Mouse (Mus musculus) urinary bladder, postnatal 25 days (tissue): ENCODE data around the gene Slc25a43.
"Not testable (repeated sequence)": the region's sequence is repeated elsewhere in the genome, so short reads cannot be mapped to it uniquely, and the experiment has no call there.

Experiments used
- DNase-seq: peaks from one replicate; pipeline ENCODE4 v3.0.0; 2022; ENCODE audit warnings: low spot score

Slc25a43 gene

DNA sequence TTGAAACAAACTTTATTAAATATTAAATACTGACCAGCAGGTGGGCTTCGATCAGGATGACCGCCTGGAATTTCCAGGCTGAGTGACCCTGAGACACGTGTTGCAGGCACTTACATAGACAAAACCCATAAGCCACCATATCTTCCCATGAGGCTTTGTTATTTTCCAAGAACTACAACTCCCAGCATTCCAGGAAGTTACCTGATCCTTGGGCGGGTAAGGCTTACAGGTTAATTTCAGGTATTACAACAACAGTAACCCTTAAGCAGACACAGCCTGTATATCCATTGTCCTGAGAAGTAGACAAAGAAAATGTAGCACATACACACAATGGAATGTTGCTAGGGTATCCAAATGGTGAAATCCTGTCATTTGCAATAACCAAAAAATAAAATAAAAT lies 45.9 kb downstream of the Slc25a43 start:
- no peak for DNase-seq

DNA sequence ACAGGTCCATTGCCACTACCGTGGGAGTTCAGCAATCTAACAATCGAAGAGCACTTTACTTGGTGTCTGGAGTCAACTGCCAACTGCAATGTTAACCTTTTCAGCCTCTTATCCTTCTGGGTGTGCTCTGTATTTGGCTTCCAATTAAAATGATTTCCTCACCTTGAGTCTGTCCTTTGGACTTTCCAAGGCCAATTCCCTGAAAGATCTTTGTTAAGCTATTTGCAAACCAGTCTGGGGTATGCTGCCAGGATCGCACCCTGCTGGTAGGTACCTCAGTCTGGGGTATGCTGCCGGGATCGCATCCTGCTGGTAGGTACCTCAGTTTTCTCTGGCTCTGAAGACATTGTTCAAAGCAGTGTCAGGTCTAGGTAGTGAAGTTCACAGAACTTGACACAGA lies 51.1 kb downstream of the Slc25a43 start:
- DNase-seq: no peak

DNA sequence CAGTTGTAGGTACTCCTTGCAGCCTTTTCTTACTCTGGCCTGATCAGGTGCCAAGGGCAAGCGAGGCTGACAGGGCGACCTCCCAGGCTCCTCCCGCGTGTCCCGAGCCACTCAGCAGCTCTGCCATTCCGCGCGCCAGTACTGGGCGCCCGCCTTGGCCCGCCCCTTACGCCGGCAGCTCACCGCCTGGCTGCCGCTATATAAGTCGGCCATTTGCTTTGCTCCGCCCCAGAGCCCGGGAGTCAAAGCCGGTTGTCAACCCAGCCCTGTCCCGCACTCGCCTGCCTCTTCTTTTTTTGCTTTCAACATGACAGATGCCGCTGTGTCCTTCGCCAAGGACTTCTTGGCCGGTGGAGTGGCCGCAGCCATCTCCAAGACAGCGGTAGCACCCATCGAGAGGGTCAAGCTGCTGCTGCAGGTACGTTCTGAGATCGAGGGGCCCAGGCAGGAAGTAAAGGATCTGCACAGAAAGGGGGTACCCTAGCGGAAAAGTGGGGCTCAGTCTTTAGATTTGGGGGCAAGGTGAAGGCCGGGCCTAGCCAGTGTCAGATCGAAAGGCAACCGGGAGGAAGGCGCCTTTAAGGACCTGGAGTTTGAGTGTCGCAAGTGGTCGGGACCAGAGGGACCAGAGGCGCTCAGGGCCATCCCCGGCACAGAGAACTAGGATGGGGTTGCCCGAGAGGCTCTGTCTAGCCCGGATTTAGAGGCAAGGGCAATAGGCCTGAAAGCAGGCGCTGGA lies 52.1 kb downstream of the Slc25a43 start, which contains the start of gene Slc25a5:
Gene Slc25a5, plus strand, starts transcription at position 228 of the 739 bp plus-strand sequence.
- peak; percentile 66 for DNase-seq

DNA sequence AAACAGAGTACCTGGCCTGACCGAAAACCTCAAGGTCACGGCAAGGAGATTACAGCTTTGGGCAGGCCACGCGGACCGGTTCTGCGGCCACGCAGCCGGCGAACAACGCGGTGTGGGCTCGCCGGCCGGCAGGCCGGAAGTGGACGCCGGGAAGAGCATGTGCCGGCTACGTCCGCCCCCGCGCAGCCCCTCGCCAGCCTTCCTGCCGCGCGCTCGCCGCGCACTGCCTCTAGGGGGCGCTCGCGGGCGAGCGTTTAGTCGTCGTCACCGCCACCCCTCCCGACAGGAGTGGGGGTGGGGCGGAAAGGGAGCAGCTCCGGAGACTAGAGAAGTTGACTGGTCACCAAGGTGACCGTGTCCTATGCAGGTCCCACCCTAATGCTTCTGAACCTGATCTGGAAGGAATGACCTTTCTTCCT lies 52.7 kb downstream of the Slc25a43 start:
- DNase-seq: peak; percentile 76

DNA sequence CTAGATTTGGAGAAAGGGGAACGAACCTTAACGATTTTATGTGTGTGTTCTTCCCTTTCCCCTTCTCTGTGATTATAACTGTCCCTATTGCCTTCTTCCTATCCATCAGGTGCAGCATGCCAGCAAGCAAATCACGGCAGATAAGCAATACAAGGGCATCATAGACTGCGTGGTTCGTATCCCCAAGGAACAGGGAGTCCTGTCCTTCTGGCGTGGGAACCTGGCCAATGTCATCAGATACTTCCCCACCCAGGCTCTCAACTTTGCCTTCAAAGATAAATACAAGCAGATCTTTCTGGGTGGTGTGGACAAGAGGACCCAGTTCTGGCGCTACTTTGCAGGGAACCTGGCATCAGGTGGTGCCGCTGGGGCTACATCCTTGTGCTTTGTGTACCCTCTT lies 53.3 kb downstream of the Slc25a43 start:
- not testable (repeated sequence) for DNase-seq

DNA sequence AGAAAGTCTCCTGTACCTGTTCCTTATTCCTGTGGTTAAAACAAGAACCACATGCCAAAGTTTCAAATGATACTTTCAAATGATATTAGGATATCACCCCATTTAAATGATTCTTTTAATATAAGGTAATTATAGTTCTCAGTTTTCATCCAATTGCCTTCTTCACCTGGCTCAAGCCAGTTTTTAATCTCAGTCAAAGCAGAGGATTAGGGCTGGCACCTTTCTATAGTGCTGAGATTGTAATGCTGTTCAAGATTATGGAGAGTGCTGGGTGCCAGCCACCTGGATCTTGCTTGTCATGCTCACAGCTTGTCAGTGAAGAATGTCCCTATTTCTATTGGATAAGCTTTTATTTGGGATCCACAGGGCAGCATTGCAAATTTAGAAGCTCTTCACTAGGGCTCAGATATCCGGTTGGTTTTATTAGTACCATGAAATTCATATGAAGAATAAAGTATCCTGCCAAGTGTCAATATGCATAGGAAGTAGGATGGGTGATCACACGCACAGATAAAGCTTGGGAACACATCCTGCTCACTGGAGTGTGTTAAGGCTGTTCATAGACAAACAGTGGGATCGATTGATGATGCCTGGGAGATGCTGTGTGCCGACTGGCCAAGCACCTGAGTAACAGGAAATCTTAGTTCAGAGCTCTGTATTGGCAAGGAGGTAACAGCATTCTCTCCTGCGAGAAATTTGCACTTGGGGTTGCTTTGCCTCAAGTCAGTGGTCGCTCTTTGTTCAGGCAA lies 55.8 kb downstream of the Slc25a43 start:
- DNase-seq: no peak

DNA sequence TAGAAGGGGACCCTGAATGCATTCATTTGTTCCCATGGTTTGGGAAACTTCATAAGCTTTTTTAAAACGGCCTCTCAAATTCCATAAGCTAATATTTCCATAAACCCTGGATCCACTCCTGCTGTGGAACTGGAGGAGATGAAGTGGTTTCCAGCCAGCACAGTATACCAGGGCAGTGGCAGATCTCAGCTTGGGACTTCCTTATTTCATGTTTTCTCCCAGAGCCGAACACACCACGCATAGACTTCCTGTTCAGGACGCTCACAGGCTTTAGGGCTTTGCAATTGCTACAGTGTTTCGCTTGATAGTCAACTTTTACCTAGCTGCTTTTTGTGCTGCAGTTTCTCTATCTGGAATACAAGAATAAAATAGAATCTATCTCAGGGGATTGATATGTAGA lies 59.7 kb downstream of the Slc25a43 start:
- no peak for DNase-seq

DNA sequence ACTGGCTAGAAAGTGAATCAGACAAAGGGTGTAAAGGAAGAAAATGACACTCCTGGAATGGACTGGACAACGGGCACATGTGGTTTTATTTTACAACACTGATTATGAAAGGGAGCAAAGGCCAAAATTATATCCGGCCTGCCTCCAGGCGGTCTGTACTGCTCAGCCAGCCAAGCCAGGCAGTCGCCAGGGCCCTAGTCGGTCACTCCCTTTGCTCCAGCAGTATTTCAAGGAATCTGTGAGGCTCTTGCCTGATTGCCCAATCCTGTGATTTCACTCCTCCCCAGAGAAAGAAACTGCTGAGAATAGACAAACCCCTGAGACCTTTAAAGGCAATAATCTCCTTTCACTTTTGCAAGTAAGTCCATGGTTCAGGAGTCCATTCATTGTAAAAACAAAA lies 60.7 kb downstream of the Slc25a43 start:
- DNase-seq: no peak

DNA sequence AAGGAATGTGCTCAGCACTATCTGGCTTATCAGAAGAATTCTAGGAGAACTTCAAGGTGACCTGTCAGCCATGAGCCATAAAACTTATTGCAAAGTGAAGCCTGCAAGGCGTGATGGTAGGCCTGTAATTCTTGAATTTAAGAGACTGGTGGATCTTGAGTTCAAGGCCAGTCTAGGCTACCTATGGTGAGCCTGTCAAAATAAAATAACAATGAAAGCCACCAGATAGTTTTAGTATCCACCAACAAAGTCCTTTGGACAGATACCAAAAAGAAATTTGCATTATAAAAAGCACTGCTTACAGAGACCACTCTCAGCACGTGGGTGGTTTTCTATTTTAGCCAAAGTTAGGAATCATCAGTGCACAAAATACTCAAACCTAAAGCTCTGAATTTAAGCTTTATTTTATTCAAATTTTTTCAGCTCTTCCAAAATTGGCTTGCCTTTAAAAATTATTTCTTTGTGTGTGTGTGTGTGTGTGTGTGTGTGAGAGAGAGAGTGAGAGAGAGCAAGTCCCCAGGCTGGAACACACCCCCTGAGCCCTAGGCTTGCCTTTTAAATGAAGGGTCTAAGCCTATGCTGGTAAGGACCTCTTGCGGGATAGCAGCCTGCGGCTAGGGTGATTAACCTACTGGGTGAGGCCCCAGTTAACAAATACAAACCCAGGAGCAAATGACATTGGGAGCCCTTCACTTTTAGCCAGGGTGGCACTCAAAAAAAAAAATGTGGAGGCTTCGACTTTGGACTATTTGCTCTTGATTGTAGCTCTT lies 62.2 kb downstream of the Slc25a43 start:
- DNase-seq: no peak

DNA sequence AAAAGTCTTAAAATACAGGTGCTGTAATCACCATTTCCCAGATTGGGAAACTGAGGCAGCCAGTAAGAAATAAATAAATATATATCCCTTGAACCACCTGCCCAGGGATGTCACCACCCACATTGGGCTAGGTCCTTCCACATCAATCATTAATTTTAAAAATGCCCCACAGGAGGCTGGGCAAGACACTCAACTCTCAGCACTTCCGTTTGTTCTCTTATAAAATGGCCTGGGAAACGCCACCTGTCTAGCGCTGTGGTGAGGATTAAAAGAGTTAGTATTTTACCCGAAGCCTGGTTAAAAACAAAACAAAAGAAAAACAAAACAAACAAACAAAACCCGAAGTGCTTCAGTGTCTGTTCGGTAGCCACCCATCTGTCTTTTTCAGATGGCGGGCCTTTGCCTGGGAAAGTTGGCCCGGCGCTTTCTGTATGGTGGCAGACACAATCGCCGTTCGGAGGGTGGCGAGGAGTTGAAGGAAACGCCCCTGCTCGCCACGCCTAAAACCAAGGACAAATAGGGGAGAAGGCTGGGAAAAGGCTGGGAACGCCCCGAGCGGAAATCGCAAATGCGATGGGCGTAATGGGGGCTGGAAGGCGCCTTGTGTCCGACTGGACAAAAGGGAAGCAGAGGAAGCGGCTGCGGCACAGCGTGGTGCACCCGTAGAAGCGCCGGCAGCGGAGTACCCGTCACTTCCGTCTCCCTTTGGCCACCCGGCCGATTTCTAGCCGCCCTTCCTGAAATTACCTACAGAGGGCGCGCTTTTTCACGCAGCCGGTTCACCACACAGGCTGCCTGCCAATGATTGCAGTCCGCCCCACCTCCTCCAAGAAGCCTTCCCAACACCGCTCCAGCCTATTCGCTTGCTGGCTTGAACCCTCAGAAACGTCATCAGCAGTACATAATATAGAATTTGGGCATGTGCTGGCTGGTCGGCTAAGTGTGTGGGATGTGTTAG lies 64.2 kb downstream of the Slc25a43 start:
- DNase-seq: peak; percentile 68

DNA sequence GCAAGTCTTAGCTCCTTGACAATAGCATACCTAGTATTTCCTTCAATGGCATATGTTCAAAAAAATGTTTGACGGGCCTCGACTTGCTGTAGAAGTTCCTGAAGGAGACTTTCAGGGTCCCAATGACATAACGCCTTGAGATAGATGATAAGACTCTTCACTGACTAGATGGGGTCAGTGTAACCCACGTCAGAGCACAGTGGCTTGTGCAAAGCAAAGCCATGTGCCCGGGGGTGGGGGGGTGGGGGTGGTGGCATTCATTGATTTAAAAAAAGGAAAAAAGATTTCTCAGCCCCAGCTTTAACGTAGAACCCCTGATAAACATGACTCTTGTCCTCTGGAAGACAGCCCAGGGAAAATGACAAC lies 64.8 kb downstream of the Slc25a43 start:
- DNase-seq: no peak

DNA sequence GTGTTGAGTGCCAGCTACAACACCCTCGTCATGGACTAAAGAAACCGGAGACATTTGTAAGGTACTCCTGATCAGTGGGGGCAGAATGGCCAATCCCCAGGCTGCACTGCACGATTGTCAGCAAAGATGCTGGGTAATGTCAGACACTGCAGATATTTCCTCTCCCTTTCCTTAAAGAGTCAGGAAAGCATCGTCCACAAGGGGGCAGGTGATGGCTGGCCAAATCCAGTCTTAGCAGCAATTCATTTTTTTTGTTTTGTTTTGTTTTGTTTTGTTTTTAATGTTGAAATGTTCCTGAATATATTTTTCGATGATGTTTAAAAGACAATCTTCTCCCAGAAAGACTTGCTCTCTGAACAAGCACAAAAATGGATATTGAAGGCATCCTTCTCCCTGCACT lies 67.9 kb downstream of the Slc25a43 start:
- DNase-seq: no peak

DNA sequence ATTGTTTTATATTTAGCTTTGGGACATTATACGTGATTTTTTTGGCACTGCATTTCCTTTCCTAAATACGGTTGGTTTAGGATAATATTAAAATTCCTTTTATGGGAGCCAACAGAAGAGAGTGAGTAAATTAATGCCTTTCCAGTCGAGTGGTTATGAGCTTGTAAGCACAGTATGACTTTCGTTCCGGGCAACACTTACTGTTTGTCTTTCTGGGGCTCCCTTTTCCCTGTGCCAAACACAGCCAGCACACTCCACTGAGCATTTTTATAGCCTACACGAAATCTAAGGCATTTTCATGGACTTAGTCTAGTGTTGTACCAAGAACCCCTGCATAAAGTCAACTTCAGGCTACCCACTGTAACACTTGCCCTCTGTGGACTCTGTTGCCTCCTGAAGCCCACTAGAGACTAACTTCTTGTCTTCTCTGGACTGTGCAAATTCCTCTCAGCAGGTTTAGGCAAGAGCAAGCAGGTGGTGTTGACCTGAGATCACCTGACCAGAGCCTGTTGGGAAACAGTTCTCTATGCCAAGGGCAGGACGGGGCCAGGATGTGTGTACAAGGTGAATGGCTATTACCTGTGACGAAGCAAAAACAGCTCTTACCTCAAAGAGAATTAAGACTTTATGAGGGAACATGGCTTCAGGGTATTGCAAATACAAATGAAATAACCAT lies 70.8 kb downstream of the Slc25a43 start:
- DNase-seq: no peak

DNA sequence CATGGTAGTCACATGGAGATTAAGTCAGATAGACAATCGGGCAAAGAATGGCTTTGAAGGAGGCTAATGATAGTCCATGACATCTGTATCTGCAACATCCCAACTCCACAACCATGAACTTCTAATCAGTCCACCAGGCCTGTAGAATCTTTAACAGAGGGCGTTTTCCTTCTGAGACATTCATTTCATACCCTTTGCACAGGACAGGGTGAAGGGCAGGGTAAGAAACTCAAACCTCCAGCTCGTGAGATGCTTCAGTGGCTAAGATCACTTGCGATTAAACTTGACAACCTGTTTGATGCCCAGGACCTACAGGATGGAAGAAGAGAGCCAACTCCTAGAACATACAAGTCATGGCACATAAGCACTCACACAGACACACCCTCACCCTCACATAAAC lies 71.6 kb downstream of the Slc25a43 start:
- no peak for DNase-seq

DNA sequence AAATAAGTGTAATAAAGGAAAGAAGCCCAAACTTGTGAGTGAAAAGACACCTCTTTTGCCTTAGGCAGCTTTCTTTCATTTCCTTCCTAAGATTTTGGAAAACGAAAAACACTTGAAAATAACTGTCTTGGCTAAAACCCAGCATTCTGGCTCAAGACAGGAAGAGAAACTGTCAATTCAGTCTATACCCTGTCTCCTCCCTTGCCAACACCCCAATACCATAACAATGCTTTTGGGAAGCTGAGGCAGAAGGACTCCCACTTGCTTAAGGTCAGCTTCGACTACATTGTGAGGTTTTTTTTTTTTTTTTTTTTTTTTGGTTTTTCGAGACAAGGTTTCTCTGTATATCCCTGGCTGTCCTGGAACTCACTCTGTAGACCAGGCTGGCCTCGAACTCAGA lies 72.0 kb downstream of the Slc25a43 start:
- no peak for DNase-seq

DNA sequence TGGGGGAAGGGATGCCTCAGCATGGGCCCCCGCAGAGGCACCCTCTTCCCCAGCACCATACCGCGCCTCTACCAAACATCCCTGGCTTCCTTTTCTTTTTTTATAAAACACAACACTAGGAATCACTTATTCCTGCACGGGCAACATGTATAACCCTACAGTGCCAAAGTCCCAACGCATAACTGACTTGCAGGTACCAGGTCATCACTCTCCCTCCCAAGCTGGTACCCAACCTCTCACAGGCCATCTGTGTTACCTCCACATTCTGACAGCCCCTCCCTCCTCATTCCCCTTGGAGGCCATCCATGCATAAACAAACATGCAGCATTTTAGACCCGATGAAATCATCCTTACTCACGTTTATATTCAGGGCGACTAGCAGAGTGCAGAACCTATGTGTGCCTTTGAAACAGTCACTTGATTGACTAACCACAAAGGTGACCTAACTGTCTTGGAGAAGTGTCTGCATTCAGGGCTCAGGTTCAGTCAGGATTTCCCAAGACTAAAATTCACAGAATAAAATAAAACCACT lies 73.0 kb downstream of the Slc25a43 start:
- DNase-seq: no peak

DNA sequence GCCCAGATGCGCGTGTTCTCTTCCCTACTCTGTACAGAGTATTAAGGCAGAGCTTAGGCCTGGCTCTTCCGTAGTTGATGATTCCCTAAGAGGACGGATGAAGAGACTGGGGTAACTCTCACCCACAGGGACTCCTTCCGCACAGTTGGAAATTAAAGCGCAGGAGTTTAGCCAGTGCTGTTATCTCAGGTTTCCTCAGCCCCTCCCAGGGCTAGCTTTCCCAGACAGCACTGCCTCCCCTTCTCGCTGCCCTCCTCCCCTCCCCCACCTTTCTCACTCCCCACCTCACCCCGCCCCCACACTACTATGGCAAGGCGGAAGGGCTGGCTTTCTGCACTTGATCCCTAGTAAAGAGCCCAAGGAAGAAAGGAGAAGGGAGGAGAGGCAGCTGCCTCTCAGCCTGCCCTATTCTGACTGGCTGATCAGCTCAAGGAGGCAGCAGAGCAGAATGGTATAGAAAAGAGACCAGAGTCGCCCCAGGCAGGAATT lies 73.5 kb downstream of the Slc25a43 start:
- no peak for DNase-seq

DNA sequence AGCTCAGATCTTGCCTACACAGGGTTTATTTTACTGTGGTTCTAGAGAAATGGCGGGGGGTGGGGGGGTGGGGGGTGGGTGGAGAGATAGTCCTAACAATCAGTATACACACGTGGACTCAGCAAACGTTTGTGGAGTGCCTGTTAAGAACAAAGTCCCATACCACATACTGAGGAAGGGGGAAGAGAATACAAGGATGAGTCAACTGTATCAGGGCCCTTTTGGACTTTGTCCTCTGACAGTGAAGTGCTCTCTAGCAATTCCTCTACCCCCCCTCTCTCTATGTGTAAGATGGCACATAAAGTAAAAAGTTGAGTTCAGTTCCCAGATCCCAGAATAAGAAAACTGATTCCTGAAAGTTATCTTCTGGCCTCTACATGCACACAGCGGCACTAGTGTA lies 76.1 kb downstream of the Slc25a43 start:
- no peak for DNase-seq

DNA sequence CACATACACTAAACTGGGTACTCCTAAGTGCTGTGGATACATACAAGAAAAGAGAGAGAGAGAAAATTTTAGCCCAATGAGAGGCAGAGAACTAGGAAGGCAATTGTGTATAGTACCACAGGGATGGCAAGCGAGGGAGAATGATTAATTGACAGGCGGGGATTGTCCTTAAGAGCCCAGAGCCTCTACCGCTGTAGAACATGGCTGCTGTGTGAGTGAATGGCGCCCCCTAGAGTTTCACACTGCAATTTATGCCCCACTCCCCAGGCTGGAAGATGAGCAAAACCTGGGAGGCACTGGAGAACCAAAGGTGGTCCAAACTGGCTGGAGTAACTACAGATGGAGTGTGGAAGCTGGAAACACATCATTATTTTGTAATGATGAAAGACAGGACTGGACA lies 76.7 kb downstream of the Slc25a43 start:
- no peak for DNase-seq

DNA sequence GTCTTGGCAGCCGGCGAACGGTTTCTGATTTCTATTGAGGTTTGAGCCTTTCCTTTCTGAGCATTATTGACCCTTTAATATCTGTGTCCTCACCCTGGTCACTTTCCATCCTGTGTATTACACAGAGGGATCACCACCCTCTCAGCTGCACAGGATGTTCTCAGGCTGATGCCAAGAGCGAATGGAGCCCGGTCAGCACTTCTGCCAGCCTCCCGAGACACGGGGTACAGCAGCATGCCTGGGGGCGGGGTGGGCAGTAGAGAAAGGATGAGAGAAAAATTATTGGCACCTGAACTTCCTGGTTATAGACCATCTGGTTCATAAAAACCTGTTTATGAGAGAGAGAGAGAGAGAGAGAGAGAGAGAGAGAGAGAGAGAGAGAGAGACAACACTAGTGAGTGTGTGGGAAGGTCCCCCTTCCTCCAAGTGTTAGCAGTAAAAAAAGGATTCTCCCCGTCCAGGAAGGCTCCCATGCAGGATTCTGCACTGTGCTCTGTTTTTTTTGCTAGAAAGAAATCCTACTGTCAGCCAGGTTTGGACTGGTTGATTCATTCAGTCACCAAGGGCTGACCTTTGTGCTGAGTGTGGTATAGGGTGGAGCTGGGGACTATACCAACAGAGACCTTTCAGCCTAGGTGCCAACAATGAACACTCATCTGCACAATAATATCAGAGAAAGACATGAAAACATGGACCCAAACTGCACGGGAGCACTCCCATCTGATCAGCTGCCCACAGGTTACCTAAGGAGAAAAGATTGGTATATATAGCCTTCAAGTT lies 80.7 kb downstream of the Slc25a43 start:
- no peak for DNase-seq
